Mouse (Mus musculus): ENCODE data around the gene Bud31. TPM values are rescaled to one million over a fixed set of nuclear protein-coding genes. Genes with fewer than 3 reads are reported as not detected.

Gene Bud31
- total and polyA plus RNA-seq, 3 experiments: 36.6 to 66.5 (median 56.5) TPM

DNA sequence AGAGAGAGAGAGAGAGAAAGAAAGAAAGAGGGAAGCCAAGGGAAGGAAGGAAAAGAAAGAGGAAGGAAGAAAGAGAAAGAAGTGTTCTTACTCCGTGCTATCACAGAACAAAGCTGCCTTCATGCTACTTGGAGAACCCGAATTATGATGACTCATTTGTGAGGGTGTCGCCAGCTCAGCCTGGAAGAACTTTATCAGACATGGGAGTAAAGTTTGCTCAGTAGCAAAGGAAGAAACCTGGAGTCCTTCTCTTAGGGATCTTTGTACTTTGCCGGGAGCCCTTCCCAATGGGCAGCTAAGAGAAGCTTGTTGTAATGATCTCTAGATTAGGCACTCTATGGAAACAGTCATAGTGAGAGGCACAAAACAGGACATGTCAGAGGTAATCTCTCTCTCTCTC lies 37.5 kb upstream of the Bud31 start:
- WGBS: 58% methylated on average over 4 of the region's 4 CpGs
- Histone ChIP-seq H3K36me3 (ENCODE audit: control insufficient read depth, insufficient read depth, low read length) (no peaks in the 10 kb centered on the region), H3K9ac (ENCODE audit: low read depth, low read length) (no peak overlapping the region), H3K27me3 (ENCODE audit: control insufficient read depth, insufficient read depth, low read length) (no peaks in the 10 kb centered on the region), H3K27ac (no peak overlapping the region), H3K4me1 (ENCODE audit: control insufficient read depth, insufficient read depth, low read length) (no peaks in the 10 kb centered on the region), H3K4me3 (no peak overlapping the region), H3K79me2 (replicated peaks; ENCODE audit: control insufficient read depth, insufficient read depth, low read length) (no peaks in the 10 kb centered on the region)
- no peak for DNase-seq
- intact Hi-C loops (cut with DNase I): no loop called here
- TF ChIP-seq POLR2A (IDR thresholded peaks at IDR 0.05; ENCODE audit: insufficient read depth, low read depth, low read length): no peak
- no peak for TF ChIP-seq CTCF (IDR thresholded peaks at IDR 0.05)
- no peak for TF ChIP-seq EP300 (IDR thresholded peaks at IDR 0.05; ENCODE audit: insufficient read depth, low read depth, low read length)

DNA sequence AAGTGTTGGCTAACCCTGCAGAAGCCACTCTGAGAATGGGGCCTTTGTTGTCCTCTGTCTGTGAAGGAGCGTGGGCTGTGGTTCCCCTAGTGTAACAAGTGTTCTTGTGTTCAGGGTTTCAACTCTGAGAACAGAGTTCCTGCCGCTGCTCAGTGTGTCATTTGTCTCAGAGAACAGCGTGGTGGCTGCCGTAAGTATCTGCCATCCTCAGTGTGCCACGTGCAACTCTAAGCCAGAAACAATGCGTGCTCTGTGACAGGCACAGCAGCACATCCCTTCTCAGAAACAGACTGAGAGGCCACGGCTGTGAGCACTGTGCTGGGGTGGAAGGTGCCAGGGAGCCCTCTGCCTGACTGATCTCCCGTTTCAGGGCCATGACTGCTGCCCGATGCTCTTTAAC lies 35.8 kb upstream of the Bud31 start:
- 88% methylated on average over 9 of the region's 9 CpGs for WGBS
- Histone ChIP-seq H3K9ac (ENCODE audit: low read depth, low read length) (no peak overlapping the region), H3K36me3 (ENCODE audit: control insufficient read depth, insufficient read depth, low read length) (no peaks in the 10 kb centered on the region), H3K4me3 (no peak overlapping the region), H3K27ac (no peak overlapping the region), H3K79me2 (replicated peaks; ENCODE audit: control insufficient read depth, insufficient read depth, low read length) (no peaks in the 10 kb centered on the region), H3K4me1 (ENCODE audit: control insufficient read depth, insufficient read depth, low read length) (no peaks in the 10 kb centered on the region), H3K27me3 (ENCODE audit: control insufficient read depth, insufficient read depth, low read length) (no peaks in the 10 kb centered on the region)
- no peak for DNase-seq
- intact Hi-C loops (cut with DNase I): no loop called here
- TF ChIP-seq EP300 (IDR thresholded peaks at IDR 0.05; ENCODE audit: insufficient read depth, low read depth, low read length) (no peak), POLR2A (IDR thresholded peaks at IDR 0.05; ENCODE audit: insufficient read depth, low read depth, low read length) (no peak), CTCF (IDR thresholded peaks at IDR 0.05) (no peak)

GRCm38 (mm10) chr5:145105694-145106275 lies 34.4 kb upstream of the Bud31 start:
- TF ChIP-seq CTCF (IDR thresholded peaks at IDR 0.05) (no peak), EP300 (IDR thresholded peaks at IDR 0.05; ENCODE audit: insufficient read depth, low read depth, low read length) (no peak), POLR2A (IDR thresholded peaks at IDR 0.05; ENCODE audit: insufficient read depth, low read depth, low read length) (no peak)
- WGBS: 76% methylated on average over 9 of the region's 9 CpGs
- intact Hi-C loops (cut with DNase I): no loop called here

GRCm38 (mm10) chr5:145110401-145110800 lies 29.8 kb upstream of the Bud31 start:
- intact Hi-C loops (cut with DNase I): no loop called here
- Histone ChIP-seq H3K9ac (ENCODE audit: low read depth, low read length) (no peak overlapping the region), H3K4me3 (no peak overlapping the region), H3K36me3 (ENCODE audit: control insufficient read depth, insufficient read depth, low read length) (no peaks in the 10 kb centered on the region), H3K27ac (no peak overlapping the region), H3K4me1 (ENCODE audit: control insufficient read depth, insufficient read depth, low read length) (no peaks in the 10 kb centered on the region; the same call in 1 of the 2 replicates), H3K27me3 (ENCODE audit: control insufficient read depth, insufficient read depth, low read length) (no peaks in the 10 kb centered on the region; the same call in 1 of the 2 replicates), H3K79me2 (replicated peaks; ENCODE audit: control insufficient read depth, insufficient read depth, low read length) (no peaks in the 10 kb centered on the region)
- TF ChIP-seq CTCF (IDR thresholded peaks at IDR 0.05) (no peak), POLR2A (IDR thresholded peaks at IDR 0.05; ENCODE audit: insufficient read depth, low read depth, low read length) (no peak), EP300 (IDR thresholded peaks at IDR 0.05; ENCODE audit: insufficient read depth, low read depth, low read length) (no peak)
- no peak for DNase-seq
- 79% methylated on average over 6 of the region's 6 CpGs for WGBS

More at GRCm38 (mm10) chr5:145105694-145106275, 34.4 kb upstream of the Bud31 start:
- Histone ChIP-seq H3K27me3 (ENCODE audit: control insufficient read depth, insufficient read depth, low read length) (no peaks in the 10 kb centered on the region), H3K9ac (ENCODE audit: low read depth, low read length) (no peak overlapping the region), H3K27ac (no peak overlapping the region), H3K36me3 (ENCODE audit: control insufficient read depth, insufficient read depth, low read length) (no peaks in the 10 kb centered on the region), H3K4me3 (no peak overlapping the region), H3K4me1 (ENCODE audit: control insufficient read depth, insufficient read depth, low read length) (no peaks in the 10 kb centered on the region), H3K79me2 (replicated peaks; ENCODE audit: control insufficient read depth, insufficient read depth, low read length) (no peaks in the 10 kb centered on the region)
- DNase-seq: no peak

GRCm38 (mm10) chr5:145112566-145112965 lies 27.6 kb upstream of the Bud31 start:
- Histone ChIP-seq H3K36me3 (ENCODE audit: control insufficient read depth, insufficient read depth, low read length) (no peaks in the 10 kb centered on the region), H3K4me3 (no peak overlapping the region), H3K79me2 (replicated peaks; ENCODE audit: control insufficient read depth, insufficient read depth, low read length) (no peaks in the 10 kb centered on the region), H3K9ac (ENCODE audit: low read depth, low read length) (no peak overlapping the region), H3K27ac (no peak overlapping the region), H3K27me3 (ENCODE audit: control insufficient read depth, insufficient read depth, low read length) (no peaks in the 10 kb centered on the region; the same call in 1 of the 2 replicates), H3K4me1 (ENCODE audit: control insufficient read depth, insufficient read depth, low read length) (peaks cover 7% of the 10 kb centered on the region)
- WGBS: 82% methylated on average over 8 of the region's 8 CpGs
- TF ChIP-seq POLR2A (IDR thresholded peaks at IDR 0.05; ENCODE audit: insufficient read depth, low read depth, low read length) (no peak), CTCF (IDR thresholded peaks at IDR 0.05) (no peak), EP300 (IDR thresholded peaks at IDR 0.05; ENCODE audit: insufficient read depth, low read depth, low read length) (no peak)
- intact Hi-C loops (cut with DNase I): loop anchor here (2.0 kb wide), 1 partner anchor 54 kb away; the partner anchor contains the start of genes Cpsf4 and Ptcd1
- DNase-seq: no peak

DNA sequence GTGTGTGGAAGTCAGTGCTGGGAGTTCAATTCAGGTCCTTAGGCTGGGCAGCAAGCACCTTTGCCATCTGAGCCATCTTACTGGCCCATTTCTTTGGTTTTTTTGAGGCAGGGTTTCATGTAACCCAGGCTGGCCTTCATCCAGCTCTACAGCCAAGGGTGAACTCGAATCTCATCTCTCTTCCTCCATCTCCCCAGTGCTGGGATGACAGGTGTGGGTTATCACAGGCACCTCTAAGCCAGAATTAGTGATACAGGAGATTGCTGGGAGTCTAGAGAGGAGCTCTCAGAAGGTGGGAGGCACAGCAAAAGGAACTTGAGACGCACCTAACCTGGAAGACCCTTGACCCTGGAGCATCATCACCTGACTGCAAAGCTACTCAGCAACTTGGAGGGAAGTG lies 26.7 kb upstream of the Bud31 start:
- Histone ChIP-seq H3K27me3 (ENCODE audit: control insufficient read depth, insufficient read depth, low read length) (no peaks in the 10 kb centered on the region; the same call in 1 of the 2 replicates), H3K4me1 (ENCODE audit: control insufficient read depth, insufficient read depth, low read length) (peaks cover 11% of the 10 kb centered on the region), H3K4me3 (no peak overlapping the region), H3K79me2 (replicated peaks; ENCODE audit: control insufficient read depth, insufficient read depth, low read length) (no peaks in the 10 kb centered on the region), H3K9ac (ENCODE audit: low read depth, low read length) (peak overlapping the region; percentile 27; the same call in 1 of the 2 replicates), H3K36me3 (ENCODE audit: control insufficient read depth, insufficient read depth, low read length) (no peaks in the 10 kb centered on the region), H3K27ac (no peak overlapping the region)
- WGBS: 33% methylated on average over 2 of the region's 2 CpGs
- TF ChIP-seq EP300 (IDR thresholded peaks at IDR 0.05; ENCODE audit: insufficient read depth, low read depth, low read length): no peak
- no peak for TF ChIP-seq POLR2A (IDR thresholded peaks at IDR 0.05; ENCODE audit: insufficient read depth, low read depth, low read length)
- no peak for TF ChIP-seq CTCF (IDR thresholded peaks at IDR 0.05)
- intact Hi-C loops (cut with DNase I): loop anchor here (2.0 kb wide), 1 partner anchor 53 kb away; the partner anchor contains the start of genes Cpsf4 and Ptcd1
- DNase-seq: no peak

All from heart, adult 2 months (tissue).